Mouse (Mus musculus): ENCODE results near the gene Kcnj4. TPM values are rescaled to one million over a fixed set of nuclear protein-coding genes. Genes with fewer than 3 reads are reported as not detected.
"Not testable (repeated sequence)": the region's sequence is repeated elsewhere in the genome, so short reads cannot be mapped to it uniquely, and the experiment has no call there.

Gene Kcnj4
- polyA plus RNA-seq, 1 experiment from 2014 or later, result not detected

DNA sequence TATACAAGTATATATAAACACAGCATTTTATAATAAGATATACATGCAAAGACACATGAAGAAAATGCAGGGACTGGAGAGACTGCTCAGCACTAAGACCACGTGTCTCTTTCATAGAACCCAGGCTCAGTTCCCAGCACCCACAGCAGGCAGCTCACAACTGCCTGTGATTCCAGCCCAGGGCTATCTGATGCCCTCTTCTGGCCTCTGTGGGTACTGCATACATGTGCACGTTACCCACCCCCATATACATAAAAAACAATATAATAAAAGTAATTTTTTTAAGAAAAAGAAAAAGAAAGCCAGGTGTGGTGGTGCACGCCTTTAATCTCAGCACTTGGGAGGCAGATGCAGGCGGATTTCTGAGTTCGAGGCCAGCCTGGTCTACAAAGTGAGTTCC lies 32.0 kb downstream of the Kcnj4 start:
- no peaks in the 10 kb centered on the region for H3K36me3 ChIP-seq
- peaks cover 10% of the 10 kb centered on the region for H3K4me1 ChIP-seq
- no peak overlapping the region for H3K4me2 ChIP-seq
- no peak overlapping the region for H3K27ac ChIP-seq
- H3K9me3 ChIP-seq, result no peaks in the 10 kb centered on the region
- 80% methylated on average over 5 of the region's 5 CpGs for WGBS
- no peak overlapping the region for H3K4me3 ChIP-seq
- H3K27me3 ChIP-seq, result peaks cover under 1% of the 10 kb centered on the region; the same call in 1 of the 2 replicates
- no peak overlapping the region for H3K9ac ChIP-seq
- no peak for ATAC-seq (ENCODE audit: insufficient number of reproducible peaks, low FRiP score, low TSS enrichment, low read depth)

DNA sequence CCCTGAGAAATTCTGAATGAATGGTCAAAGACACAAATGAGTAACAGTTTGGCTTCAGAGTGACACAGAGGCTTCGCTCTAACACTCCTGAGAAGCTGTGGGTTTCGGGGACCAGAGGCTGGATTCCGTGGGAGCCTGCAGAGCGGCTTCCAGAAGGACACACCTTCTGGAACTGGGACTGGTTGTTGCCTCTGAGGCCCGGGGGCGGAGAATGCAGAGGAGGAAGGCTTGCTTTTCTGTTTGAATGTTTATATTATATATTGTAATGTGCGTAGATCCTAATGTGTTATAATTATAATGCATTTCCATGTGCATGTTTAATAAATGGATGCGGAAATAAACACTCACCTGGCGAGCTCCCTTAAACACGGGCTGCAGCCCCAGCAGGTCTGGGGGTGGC lies 33.9 kb downstream of the Kcnj4 start:
- H3K4me3 ChIP-seq, result peak overlapping the region; percentile 22
- WGBS, result 48% methylated on average over 10 of the region's 10 CpGs
- ATAC-seq (ENCODE audit: insufficient number of reproducible peaks, low FRiP score, low TSS enrichment, low read depth), result no peak
- H3K4me2 ChIP-seq, result peak overlapping the region; percentile 31
- H3K9ac ChIP-seq, result no peak overlapping the region
- no peak overlapping the region for H3K27ac ChIP-seq
- H3K27me3 ChIP-seq, result peaks cover 3% of the 10 kb centered on the region
- H3K4me1 ChIP-seq, result peaks cover 7% of the 10 kb centered on the region
- H3K36me3 ChIP-seq, result no peaks in the 10 kb centered on the region
- H3K9me3 ChIP-seq, result no peaks in the 10 kb centered on the region

DNA sequence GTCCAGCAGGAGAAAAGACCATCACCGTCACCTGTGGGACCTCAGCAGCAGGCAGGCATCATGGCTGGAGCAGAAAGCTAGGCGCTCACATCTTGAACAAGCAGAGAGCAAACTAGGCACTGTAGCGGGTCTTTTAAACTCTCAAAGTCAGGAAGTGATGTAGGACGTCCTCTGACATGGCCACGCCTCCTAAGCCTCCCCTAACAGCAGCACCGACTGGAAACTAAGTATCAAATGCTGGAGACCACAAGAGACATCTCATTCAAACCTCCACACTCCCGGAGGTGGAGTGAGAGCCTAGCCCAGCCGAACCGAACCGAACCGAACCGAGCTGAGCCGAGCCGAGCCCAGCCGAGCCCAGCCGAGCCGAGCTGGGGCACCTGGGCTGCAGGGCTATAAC lies 34.5 kb downstream of the Kcnj4 start:
- H3K27me3 ChIP-seq, result peaks cover 3% of the 10 kb centered on the region
- 34% methylated on average over 17 of the region's 17 CpGs for WGBS
- H3K4me1 ChIP-seq, result peaks cover 7% of the 10 kb centered on the region
- ATAC-seq (ENCODE audit: insufficient number of reproducible peaks, low FRiP score, low TSS enrichment, low read depth), result no peak
- H3K36me3 ChIP-seq, result no peaks in the 10 kb centered on the region
- H3K4me2 ChIP-seq, result peak overlapping the region; percentile 31
- H3K27ac ChIP-seq, result no peak overlapping the region
- no peak overlapping the region for H3K9ac ChIP-seq
- no peaks in the 10 kb centered on the region for H3K9me3 ChIP-seq
- H3K4me3 ChIP-seq, result peak overlapping the region; percentile 22

DNA sequence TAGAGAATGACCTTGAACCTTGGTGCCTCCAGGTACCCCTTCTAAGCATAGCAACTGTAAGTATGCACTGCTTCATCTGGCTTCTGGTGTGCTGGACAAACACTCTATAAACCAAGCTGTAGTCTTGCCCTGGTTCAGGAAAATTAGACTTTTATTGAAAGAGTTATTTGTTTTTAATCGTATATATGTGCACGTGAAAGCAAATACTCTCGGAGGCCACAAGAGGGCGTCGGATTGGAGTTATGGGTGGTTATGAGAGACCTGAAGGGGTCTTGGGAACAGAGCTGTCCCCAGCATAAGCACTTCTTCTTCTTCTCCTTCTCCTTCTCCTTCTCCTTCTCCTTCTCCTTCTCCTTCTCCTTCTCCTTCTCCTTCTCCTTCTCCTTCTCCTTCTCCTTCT lies 35.5 kb downstream of the Kcnj4 start:
- peaks cover 3% of the 10 kb centered on the region for H3K27me3 ChIP-seq
- H3K36me3 ChIP-seq, result no peaks in the 10 kb centered on the region
- H3K4me3 ChIP-seq, result no peak overlapping the region
- H3K27ac ChIP-seq, result no peak overlapping the region
- H3K4me1 ChIP-seq, result peaks cover 7% of the 10 kb centered on the region
- no peak overlapping the region for H3K9ac ChIP-seq
- 65% methylated on average over 5 of the region's 5 CpGs for WGBS
- no peaks in the 10 kb centered on the region for H3K9me3 ChIP-seq
- no peak overlapping the region for H3K4me2 ChIP-seq
- ATAC-seq (ENCODE audit: insufficient number of reproducible peaks, low FRiP score, low TSS enrichment, low read depth), result no peak

DNA sequence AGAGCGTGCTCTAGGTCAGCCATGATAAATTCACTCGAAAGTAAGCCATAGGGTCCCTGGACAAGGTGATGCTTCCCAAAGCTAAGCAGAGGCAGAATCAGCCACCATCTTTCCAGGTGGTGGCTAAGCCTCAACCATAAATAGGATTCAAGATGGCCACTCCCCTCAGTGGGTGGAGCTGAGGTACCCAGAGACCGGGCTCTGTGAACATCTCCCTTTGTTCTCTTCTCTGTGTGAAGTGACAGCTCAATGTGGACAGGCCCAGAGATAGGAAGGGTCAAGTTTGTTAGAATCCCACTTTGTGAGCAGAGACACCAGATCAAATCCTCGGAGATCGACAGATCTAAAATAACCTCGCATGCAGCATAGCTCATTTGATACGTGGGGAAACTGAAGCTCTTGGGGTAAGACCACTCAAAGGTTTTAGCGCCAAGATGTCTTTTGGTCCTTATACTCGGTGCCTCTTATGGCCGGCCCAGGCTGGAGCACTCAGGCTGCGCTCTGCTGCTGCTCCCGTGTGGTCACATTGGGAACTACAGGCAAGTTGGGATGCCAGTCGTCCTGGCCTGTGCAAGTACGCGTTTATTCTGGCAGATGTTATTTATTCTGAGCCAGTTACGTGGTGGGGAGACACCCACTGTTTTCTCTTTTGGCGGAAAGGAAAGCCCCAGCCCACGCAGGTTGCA lies 38.3 kb downstream of the Kcnj4 start:
- H3K4me3 ChIP-seq, result no peak overlapping the region
- H3K27me3 ChIP-seq, result peaks cover 21% of the 10 kb centered on the region
- no peaks in the 10 kb centered on the region for H3K9me3 ChIP-seq
- peak; percentile 72; the same call in 1 of the 2 replicates for ATAC-seq (ENCODE audit: insufficient number of reproducible peaks, low FRiP score, low TSS enrichment, low read depth)
- peaks cover 7% of the 10 kb centered on the region for H3K4me1 ChIP-seq
- no peak overlapping the region for H3K27ac ChIP-seq
- H3K4me2 ChIP-seq, result no peak overlapping the region
- no peaks in the 10 kb centered on the region for H3K36me3 ChIP-seq
- WGBS, result 6% methylated on average over 18 of the region's 18 CpGs
- H3K9ac ChIP-seq, result no peak overlapping the region

DNA sequence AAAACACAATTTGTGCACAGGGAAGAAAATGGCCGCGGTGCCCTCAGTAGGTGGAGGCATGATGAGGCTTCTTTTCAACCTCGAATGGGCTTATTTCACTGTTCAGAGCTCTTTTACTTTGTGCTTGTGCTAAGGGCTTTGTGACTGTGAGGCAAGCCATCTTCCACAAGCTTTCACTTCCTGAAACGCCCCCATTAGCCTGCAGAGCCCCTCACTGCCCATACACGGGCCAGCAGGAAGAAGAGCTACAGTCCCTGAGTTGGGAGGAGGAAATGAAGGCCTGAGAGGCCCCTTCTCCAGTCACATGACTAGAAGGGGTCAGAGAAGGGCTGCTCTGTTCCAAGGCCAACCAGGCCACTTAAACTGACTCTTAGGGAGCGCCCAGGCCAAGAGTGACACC lies 48.5 kb downstream of the Kcnj4 start:
- H3K9me3 ChIP-seq, result no peaks in the 10 kb centered on the region
- no peak for ATAC-seq (ENCODE audit: insufficient number of reproducible peaks, low FRiP score, low TSS enrichment, low read depth)
- no peak overlapping the region for H3K27ac ChIP-seq

DNA sequence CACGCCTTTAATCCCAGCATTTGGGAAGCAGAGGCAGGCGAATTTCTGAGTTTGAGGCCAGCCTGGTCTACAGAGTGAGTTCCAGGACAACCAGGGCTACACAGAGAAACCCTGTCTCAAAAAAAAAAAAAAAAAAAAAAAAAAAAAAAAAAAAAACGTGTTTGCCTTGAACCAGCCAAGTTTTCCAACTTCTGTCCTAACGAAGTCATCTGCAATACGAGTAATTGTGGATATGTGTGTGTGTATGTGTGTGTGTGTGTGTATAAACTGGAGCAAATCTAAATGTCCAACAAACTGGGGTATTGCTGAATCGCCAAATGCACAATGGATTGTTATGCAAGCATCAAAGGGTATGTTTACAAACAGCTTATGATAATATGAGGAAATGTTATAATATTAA lies 48.9 kb downstream of the Kcnj4 start:
- not testable (repeated sequence) for H3K9ac ChIP-seq; ATAC-seq (ENCODE audit: insufficient number of reproducible peaks, low FRiP score, low TSS enrichment, low read depth); H3K9me3 ChIP-seq; H3K4me3 ChIP-seq; H3K27me3 ChIP-seq; H3K4me2 ChIP-seq; H3K27ac ChIP-seq; H3K36me3 ChIP-seq
- H3K4me1 ChIP-seq, result peaks cover 11% of the 10 kb centered on the region
- WGBS, result 42% methylated on average over 6 of the region's 6 CpGs

More for the DNA sequence above, 48.5 kb downstream of the Kcnj4 start:
- H3K4me2 ChIP-seq, result no peak overlapping the region
- no peak overlapping the region for H3K9ac ChIP-seq
- 70% methylated on average over 6 of the region's 6 CpGs for WGBS
- H3K4me3 ChIP-seq, result no peak overlapping the region
- H3K4me1 ChIP-seq, result peaks cover 11% of the 10 kb centered on the region
- peaks cover 4% of the 10 kb centered on the region; the same call in 1 of the 2 replicates for H3K27me3 ChIP-seq
- no peaks in the 10 kb centered on the region for H3K36me3 ChIP-seq

DNA sequence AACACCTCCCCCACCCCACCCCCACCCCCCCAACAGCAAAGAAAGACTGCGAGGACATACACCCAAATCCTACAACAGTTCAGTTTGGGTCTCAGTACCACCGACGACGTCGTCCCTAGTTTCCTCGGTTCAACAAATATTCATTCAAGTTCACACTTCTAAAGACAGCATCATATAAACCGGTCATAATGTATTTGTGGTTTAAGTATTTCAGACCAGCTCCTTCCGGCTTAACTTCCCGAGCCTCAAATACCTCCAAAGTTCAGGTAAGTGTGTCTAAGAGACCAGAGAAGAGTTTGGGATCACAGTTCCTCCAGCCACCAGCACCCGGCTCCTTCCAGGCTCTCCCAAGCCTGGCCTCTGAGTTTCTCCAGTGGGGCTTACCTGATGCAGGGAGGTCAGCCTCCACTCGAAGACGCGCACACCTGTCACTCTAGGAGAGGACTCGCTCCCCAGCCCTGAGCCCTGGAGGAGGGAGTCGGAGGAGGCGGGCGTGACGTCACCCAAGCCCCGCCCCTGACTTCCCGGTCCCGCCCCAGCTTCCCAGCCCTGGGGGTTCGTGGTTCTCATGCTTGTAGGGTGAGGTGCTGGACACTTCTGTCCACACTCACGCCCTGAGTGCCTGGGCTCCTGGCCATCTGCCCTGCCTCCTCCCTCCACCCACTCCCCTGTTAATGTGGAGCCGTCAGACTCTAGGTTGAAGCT lies 49.8 kb downstream of the Kcnj4 start, which contains the start of gene Csnk1e:
Gene Csnk1e (minus strand): TSS at position 461 of the 705 bp plus-strand sequence.
- H3K27me3 ChIP-seq, result no peaks in the 10 kb centered on the region; the same call in 1 of the 2 replicates
- H3K4me1 ChIP-seq, result peaks cover 11% of the 10 kb centered on the region
- WGBS, result 2% methylated on average over 24 of the region's 24 CpGs
- H3K4me3 ChIP-seq, result peak within 1 kb of the TSS; percentile 36
- no peaks in the 10 kb centered on the region for H3K36me3 ChIP-seq
- peak; percentile 63 for ATAC-seq (ENCODE audit: insufficient number of reproducible peaks, low FRiP score, low TSS enrichment, low read depth)
- peak within 1 kb of the TSS; percentile 80 for H3K4me2 ChIP-seq
- peak within 1 kb of the TSS; percentile 28 for H3K9ac ChIP-seq
- H3K9me3 ChIP-seq, result no peaks in the 10 kb centered on the region
- no peak within 1 kb of the TSS for H3K27ac ChIP-seq

DNA sequence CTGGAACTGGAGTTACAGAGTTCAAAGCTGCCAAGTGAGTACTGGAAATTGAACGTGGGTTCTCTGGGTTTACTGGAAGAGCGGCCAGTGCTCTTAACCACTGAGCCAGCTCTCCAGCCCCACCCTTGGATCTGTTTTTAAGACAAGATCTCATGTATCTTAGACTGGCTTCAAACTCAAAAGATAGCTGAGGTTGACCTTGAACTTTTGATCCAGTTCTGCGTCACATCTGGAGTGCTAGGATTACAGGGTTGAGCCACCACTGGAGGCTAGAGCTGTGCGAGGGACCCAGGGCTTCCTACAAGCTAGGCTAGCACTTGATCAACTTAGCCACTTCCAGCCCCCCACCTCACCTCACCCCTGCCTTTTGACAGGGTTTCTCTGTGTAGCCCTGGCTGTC lies 51.2 kb downstream of the Kcnj4 start:
- Histone ChIP-seq H3K9ac (no peak overlapping the region), H3K27me3 (no peaks in the 10 kb centered on the region; the same call in 1 of the 2 replicates), H3K27ac (no peak overlapping the region), H3K4me1 (peaks cover 11% of the 10 kb centered on the region), H3K4me2 (no peak overlapping the region), H3K4me3 (no peak overlapping the region), H3K36me3 (no peaks in the 10 kb centered on the region), H3K9me3 (no peaks in the 10 kb centered on the region)
- 84% methylated on average over 4 of the region's 4 CpGs for WGBS
- ATAC-seq (ENCODE audit: insufficient number of reproducible peaks, low FRiP score, low TSS enrichment, low read depth), result no peak

DNA sequence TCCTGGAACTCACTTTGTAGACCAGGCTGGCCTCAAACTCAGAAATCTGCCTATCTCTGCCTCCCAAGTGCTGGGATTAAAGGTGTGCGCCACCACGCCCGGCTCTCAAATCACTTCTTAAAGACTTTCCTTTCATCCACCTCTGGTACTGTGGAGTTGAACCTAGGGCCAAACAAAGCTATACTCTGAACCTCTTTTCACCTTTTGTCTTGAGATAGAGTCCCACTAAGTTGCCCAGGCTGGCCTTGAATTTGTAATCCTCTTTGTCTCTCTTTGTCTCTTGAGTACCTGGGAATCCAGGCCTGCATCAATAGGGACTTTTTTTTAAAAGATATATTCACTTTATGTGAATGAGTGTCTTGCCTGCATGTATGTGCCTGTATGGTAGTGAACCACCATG lies 57.0 kb downstream of the Kcnj4 start:
- Histone ChIP-seq H3K4me3 (no peak overlapping the region), H3K27me3 (no peaks in the 10 kb centered on the region), H3K27ac (no peak overlapping the region), H3K4me2 (no peak overlapping the region), H3K4me1 (peaks cover 11% of the 10 kb centered on the region), H3K36me3 (no peaks in the 10 kb centered on the region), H3K9ac (no peak overlapping the region), H3K9me3 (no peaks in the 10 kb centered on the region)
- WGBS, result 94% methylated on average over 3 of the region's 3 CpGs
- no peak for ATAC-seq (ENCODE audit: insufficient number of reproducible peaks, low FRiP score, low TSS enrichment, low read depth)

DNA sequence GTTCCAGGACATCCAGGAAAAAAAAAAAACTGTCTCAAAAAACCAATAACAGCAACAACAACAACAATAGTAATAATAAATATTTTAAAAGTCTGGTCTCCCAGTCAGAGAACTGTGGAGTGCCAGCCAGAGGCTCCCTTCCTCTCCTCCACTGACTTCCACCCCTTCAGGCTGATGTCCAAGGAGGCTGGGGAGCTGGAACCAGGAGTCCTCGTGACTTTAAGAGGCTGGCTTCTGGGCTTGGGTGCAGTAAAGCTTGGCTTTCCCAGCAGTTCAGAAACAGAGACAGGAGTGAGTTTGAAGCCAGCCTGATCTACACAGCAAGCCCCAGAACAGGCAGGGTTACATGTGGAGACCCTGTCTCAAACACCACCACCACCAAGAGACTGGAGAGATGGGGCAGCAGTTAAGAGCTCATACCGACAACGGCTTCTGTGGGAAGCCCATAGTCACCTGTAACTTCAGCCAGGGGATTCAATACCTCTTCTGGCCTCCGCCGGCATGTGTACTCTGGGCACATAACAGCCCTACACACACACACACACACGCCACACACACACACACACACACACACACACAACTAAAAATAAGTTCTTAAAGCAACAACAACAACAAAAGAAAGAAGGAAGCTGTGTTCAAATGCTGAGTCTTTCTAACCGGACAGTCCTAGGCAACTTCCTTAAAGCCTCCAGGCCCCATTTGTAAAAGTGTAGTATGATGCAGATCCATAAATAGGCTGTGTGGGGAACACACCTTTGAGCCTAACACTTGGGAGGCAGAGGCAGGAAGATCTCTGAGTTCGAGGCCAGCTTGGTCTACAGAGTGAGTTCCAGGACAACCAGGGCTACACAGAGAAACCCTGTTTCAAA lies 59.0 kb downstream of the Kcnj4 start:
- H3K27ac ChIP-seq, result no peak overlapping the region
- no peak for ATAC-seq (ENCODE audit: insufficient number of reproducible peaks, low FRiP score, low TSS enrichment, low read depth)
- H3K9me3 ChIP-seq, result no peaks in the 10 kb centered on the region
- no peak overlapping the region for H3K9ac ChIP-seq
- H3K4me1 ChIP-seq, result peaks cover 22% of the 10 kb centered on the region
- no peak overlapping the region for H3K4me3 ChIP-seq
- H3K27me3 ChIP-seq, result no peaks in the 10 kb centered on the region
- no peak overlapping the region for H3K4me2 ChIP-seq
- 68% methylated on average over 8 of the region's 8 CpGs for WGBS
- H3K36me3 ChIP-seq, result no peaks in the 10 kb centered on the region

Data from limb, embryonic 15.5 days (tissue).